Mouse (Mus musculus) forebrain, embryonic 12.5 days (tissue): Measurements from ENCODE around the gene Mbnl2. TPM values are rescaled to one million over a fixed set of nuclear protein-coding genes. Genes with fewer than 3 reads are reported as not detected.

Source experiments
- ATAC-seq: fragments of 200-750 bp; cut with Nextera tagmentation; 2 replicates; pipeline ENCODE4 v1.8.0; 2017; ENCODE audit warnings: moderate TSS enrichment; ENCODE audit not compliant: low FRiP score
- H3K27ac ChIP-seq: fragments of 300-500 bp; sonication (generic); 2 replicates; pipeline ENCODE4 v1.5.1; 2016; ENCODE audit warnings: mild to moderate bottlenecking
- H3K27me3 ChIP-seq: fragments of 300-500 bp; sonication (generic); 2 replicates; pipeline ENCODE4 v1.6.1; 2016; ENCODE audit warnings: mild to moderate bottlenecking
- H3K36me3 ChIP-seq: fragments of 300-500 bp; sonication (generic); replicated peaks from 2 replicates; pipeline ENCODE4 v1.6.1; 2016; ENCODE audit warnings: mild to moderate bottlenecking
- H3K4me1 ChIP-seq: fragments of 300-500 bp; sonication (generic); 2 replicates; pipeline ENCODE4 v1.6.1; 2016
- H3K4me2 ChIP-seq: fragments of 300-500 bp; sonication (generic); 2 replicates; pipeline ENCODE4 v1.6.1; 2016; ENCODE audit warnings: mild to moderate bottlenecking, moderate library complexity
- H3K4me3 ChIP-seq: fragments of 300-500 bp; sonication (generic); replicated peaks from 2 replicates; pipeline ENCODE4 v1.5.1; 2016; ENCODE audit warnings: mild to moderate bottlenecking
- H3K9ac ChIP-seq: fragments of 300-500 bp; sonication (generic); 2 replicates; pipeline ENCODE4 v1.6.1; 2016; ENCODE audit warnings: mild to moderate bottlenecking
- H3K9me3 ChIP-seq: fragments of 300-500 bp; sonication (generic); 2 replicates; pipeline ENCODE4 v1.6.1; 2016
- WGBS: fragments of 180-500 bp; shearing (Covaris S2); methylation state at CpG from one replicate; pipeline ENCODE4 v1.1.7; 2016; 5-methylcytosine and 5-hydroxymethylcytosine counted together
- polyA plus RNA-seq: library from polyadenylated mRNA; unstranded; fragments of >200 nt; fragmentation: Nextera tagmentation; extraction: Ambion mirVana; gene quantifications from 2 replicates; pipeline ENCODE4 v1.2.1, GENCODE M21; 2016

The Mbnl2 gene
- polyA plus RNA-seq, 1 experiment from 2014 or later = 32.5 TPM

DNA sequence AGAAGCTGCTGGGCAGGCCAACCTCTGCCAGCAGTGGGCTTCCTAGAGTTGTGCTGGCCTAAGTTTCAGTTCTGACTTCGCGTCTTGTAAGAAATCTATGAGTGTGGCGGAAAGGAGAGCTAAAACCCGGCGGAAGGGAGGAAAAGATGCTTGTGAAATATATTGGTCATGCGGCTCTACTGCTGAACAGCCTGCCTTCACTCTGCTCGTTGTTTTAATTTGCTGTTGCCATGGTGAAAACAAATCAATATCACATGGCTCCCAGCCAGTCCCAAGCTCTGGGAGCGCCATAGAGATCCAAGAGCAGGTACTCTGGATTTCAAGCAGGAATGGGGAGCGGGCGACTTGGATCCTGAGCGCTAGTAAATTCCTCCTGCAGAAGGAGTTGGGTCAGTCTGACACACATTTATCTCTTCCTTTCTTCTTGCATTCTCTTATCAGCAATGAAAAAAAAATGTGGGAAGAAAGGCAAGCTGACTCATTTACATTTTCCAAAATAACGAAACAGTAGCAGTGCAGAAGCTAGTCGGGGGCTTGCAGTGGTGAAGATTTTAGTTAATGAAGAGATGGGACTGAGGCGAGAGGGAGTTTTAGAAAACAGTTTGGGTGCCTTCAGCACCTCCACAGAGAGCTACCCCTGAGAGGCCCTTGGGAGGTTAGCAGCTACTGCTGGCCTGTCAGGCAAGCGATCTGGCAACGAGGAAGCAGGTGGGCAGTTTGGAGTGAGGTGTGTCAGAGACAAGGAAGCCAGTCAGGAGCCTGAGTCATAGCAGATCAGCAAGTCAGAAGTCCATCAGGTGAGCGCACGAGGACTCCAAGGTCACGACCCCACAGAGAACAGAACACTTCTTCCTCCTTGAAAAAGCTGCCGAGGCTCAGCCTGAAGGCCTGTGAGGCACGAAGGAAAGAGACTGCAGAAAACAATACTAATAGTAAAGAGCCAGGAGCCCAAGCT, 3.1 kb downstream of the Mbnl2 start:
- Histone ChIP-seq H3K36me3 (no peaks in the 10 kb centered on the region), H3K27ac (peak overlapping the region; percentile 20), H3K4me2 (peak overlapping the region; percentile 65), H3K4me3 (no peak overlapping the region), H3K27me3 (no peaks in the 10 kb centered on the region; the same call in 1 of the 2 replicates), H3K9me3 (no peaks in the 10 kb centered on the region), H3K4me1 (peaks cover 48% of the 10 kb centered on the region), H3K9ac (0 out of 2 replicates have a peak overlapping the region, but pooled peaks have one; percentile 18)
- WGBS = 41% methylated on average over 21 of the region's 21 CpGs
- ATAC-seq = 0 out of 2 replicates have a peak, but pooled peaks have one; percentile 24

- Histone ChIP-seq H3K27ac (no peak overlapping the region), H3K4me2 (no peak overlapping the region), H3K27me3 (no peaks in the 10 kb centered on the region; the same call in 1 of the 2 replicates), H3K9me3 (no peaks in the 10 kb centered on the region), H3K9ac (no peak overlapping the region), H3K4me1 (peaks cover 43% of the 10 kb centered on the region), H3K4me3 (no peak overlapping the region), H3K36me3 (no peaks in the 10 kb centered on the region)
- ATAC-seq = no peak
Observed at GRCm38 (mm10) chr14:120280136-120280535, 4.7 kb downstream of the Mbnl2 start.

DNA sequence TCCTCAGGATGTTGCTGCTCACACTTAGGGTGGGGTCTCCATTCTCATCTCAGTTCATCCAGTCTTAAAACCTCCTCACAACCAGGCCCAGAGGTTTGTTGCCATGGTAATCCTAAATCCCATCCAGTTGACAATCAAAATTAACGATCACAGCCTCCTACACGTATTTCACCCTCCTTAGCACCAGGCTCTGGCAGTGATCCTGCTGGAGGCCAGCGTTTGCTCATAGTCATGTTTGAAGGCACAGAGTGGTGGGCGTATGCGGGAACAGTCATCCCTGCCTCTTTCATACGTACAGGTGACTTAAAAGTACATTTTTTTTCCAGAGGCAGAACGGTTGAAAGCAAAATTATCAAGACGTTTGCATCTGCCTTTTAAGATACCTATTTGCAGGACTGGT, 8.3 kb downstream of the Mbnl2 start:
- ATAC-seq = no peak
- Histone ChIP-seq H3K36me3 (no peaks in the 10 kb centered on the region; the same call in 1 of the 2 replicates), H3K27ac (no peak overlapping the region), H3K4me1 (peaks cover 39% of the 10 kb centered on the region), H3K9ac (no peak overlapping the region), H3K9me3 (no peaks in the 10 kb centered on the region), H3K27me3 (no peaks in the 10 kb centered on the region; the same call in 1 of the 2 replicates), H3K4me2 (no peak overlapping the region), H3K4me3 (no peak overlapping the region)
- WGBS = 67% methylated on average over 8 of the region's 8 CpGs

DNA sequence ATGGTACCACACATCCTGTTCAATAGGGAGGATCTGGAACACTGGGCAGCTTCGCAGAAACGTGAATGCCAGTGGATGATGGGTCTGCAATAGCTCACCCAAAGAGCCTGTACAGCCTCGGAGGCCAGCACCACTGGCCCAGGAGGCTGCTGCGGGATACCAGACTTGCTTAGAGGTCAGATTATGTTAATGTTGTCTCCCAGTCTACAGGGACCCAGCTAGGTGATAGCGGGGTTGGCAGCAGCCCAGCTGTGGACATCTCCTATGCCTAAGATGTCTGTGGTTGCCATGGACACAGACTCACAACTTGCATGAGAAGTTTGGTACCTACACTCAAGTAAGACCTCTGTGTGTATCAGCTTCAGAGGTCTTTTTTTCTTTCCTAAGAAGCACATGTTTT, 9.0 kb downstream of the Mbnl2 start:
- Histone ChIP-seq H3K27ac (no peak overlapping the region), H3K27me3 (no peaks in the 10 kb centered on the region; the same call in 1 of the 2 replicates), H3K36me3 (no peaks in the 10 kb centered on the region; the same call in 1 of the 2 replicates), H3K9ac (no peak overlapping the region), H3K4me3 (no peak overlapping the region), H3K9me3 (no peaks in the 10 kb centered on the region), H3K4me2 (no peak overlapping the region), H3K4me1 (peaks cover 33% of the 10 kb centered on the region)
- WGBS = 85% methylated on average over 5 of the region's 5 CpGs
- no peak for ATAC-seq

GRCm38 (mm10) chr14:120287121-120287986, 11.9 kb downstream of the Mbnl2 start:
- H3K9ac ChIP-seq = no peak overlapping the region
- no peaks in the 10 kb centered on the region; the same call in 1 of the 2 replicates for H3K36me3 ChIP-seq
- WGBS = 59% methylated on average over 21 of the region's 21 CpGs
- no peaks in the 10 kb centered on the region for H3K9me3 ChIP-seq
- H3K4me3 ChIP-seq = no peak overlapping the region
- peak overlapping the region; percentile 21; the same call in 1 of the 2 replicates for H3K27ac ChIP-seq
- peaks cover 24% of the 10 kb centered on the region for H3K4me1 ChIP-seq
- H3K27me3 ChIP-seq = no peaks in the 10 kb centered on the region
- H3K4me2 ChIP-seq = no peak overlapping the region
- ATAC-seq = no peak

DNA sequence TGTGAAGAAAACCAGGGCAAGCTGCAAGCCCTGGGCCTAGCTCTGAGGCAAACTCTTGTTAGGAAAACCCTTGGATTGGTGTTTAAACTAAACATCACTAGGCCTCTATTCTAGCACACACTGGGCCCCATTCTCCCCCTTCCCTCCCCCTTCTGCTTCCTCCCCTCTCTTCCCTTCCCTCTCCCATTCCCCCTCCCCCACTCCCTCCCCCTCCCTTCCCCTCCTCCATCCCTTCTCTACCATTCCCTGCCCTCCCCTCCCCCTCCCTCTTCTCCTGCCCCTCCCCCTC, 12.5 kb downstream of the Mbnl2 start:
- no peaks in the 10 kb centered on the region for H3K27me3 ChIP-seq
- H3K4me2 ChIP-seq = no peak overlapping the region
- ATAC-seq = no peak
- H3K36me3 ChIP-seq = no peaks in the 10 kb centered on the region; the same call in 1 of the 2 replicates
- peak overlapping the region; percentile 21; the same call in 1 of the 2 replicates for H3K27ac ChIP-seq
- H3K9ac ChIP-seq = no peak overlapping the region
- no peak overlapping the region for H3K4me3 ChIP-seq
- H3K4me1 ChIP-seq = peaks cover 29% of the 10 kb centered on the region
- no peaks in the 10 kb centered on the region for H3K9me3 ChIP-seq

DNA sequence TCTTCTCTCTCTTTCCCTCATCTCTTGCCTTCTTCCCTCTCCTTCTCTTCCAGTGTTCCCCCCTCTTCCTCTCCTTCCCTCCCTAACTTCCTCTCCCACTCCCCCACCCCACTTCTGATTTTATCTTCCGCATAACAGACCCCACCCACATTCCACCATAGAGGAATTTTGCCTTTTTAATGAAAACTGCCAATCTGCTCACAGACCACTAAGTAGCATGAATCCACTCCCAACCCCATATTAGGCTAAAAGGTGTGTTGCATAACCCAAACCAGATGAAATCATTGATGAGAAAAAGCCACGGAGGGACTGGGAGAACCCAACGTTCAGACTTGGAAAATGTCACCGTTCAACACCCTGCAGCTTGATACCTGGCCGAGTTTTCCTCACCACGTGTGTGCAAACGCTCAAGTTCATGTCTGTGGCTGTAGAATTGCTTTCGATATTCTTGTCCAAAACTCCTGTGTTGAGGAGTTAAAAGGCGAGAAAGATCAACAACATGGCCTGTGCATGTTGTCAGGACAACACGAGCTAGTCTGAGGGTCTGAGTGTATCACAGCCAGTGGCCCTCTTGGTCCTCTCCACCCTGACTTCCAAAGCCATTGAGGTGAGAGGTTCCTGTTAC, 13.0 kb downstream of the Mbnl2 start:
- H3K27ac ChIP-seq = no peak overlapping the region
- no peak for ATAC-seq
- WGBS = 84% methylated on average over 10 of the region's 10 CpGs

DNA sequence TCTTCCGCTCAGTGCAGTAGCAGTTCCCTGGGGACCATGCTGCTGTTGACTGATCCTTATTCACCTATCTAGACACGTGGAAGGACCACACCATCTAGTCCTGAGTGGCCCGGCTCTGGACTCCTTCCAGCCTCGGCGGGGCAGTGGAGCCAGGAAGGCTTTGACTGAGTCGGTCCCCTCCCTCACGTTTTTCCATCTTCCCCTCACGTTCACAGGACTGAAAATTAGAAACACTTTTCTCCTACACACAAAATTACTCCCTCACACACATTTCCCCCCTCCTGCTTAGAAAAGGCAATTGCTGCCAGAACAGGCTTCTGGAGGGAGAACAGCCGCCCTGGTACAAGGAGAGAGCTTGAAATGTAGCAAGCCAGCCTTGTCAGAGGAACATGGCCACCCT, 13.6 kb downstream of the Mbnl2 start:
- no peak for ATAC-seq
- H3K4me1 ChIP-seq = peaks cover 30% of the 10 kb centered on the region
- no peak overlapping the region for H3K27ac ChIP-seq
- WGBS = 81% methylated on average over 9 of the region's 9 CpGs
- no peaks in the 10 kb centered on the region for H3K27me3 ChIP-seq
- H3K4me3 ChIP-seq = no peak overlapping the region
- no peak overlapping the region for H3K4me2 ChIP-seq
- no peaks in the 10 kb centered on the region for H3K9me3 ChIP-seq
- no peaks in the 10 kb centered on the region; the same call in 1 of the 2 replicates for H3K36me3 ChIP-seq
- H3K9ac ChIP-seq = no peak overlapping the region

More for the DNA sequence above, 13.0 kb downstream of the Mbnl2 start:
- Histone ChIP-seq H3K9me3 (no peaks in the 10 kb centered on the region), H3K27me3 (no peaks in the 10 kb centered on the region), H3K4me1 (peaks cover 30% of the 10 kb centered on the region), H3K9ac (no peak overlapping the region), H3K4me2 (no peak overlapping the region), H3K4me3 (no peak overlapping the region), H3K36me3 (no peaks in the 10 kb centered on the region; the same call in 1 of the 2 replicates)

DNA sequence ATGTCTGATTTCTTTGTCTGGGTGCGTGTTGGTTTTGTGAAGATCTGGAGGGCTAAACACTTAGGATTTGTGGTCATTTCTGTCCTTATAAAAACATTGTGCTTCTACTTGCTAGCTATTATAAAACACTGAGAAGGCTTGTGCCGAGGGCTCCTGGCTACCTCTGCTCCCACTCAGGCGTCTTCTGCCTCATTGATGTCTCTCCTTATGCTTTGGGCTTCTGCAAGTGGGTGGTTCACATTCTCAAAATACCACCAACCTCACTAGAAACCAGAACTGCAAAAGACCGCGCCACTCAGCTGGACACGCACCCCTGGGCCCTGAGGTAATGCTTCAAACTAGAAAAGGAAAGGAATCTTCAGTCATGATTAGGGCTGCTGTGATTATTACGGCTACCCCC, 14.1 kb downstream of the Mbnl2 start:
- Histone ChIP-seq H3K27ac (no peak overlapping the region), H3K9me3 (no peaks in the 10 kb centered on the region), H3K4me2 (no peak overlapping the region), H3K4me3 (no peak overlapping the region), H3K4me1 (peaks cover 30% of the 10 kb centered on the region), H3K27me3 (no peaks in the 10 kb centered on the region), H3K36me3 (no peaks in the 10 kb centered on the region; the same call in 1 of the 2 replicates), H3K9ac (no peak overlapping the region)
- WGBS = 85% methylated on average over 7 of the region's 7 CpGs
- no peak for ATAC-seq

- peaks cover 32% of the 10 kb centered on the region for H3K4me1 ChIP-seq
- no peaks in the 10 kb centered on the region for H3K27me3 ChIP-seq
- no peak for ATAC-seq
- 92% methylated on average over 13 of the region's 13 CpGs for WGBS
- H3K4me3 ChIP-seq = no peak overlapping the region
- no peaks in the 10 kb centered on the region for H3K9me3 ChIP-seq
- H3K9ac ChIP-seq = no peak overlapping the region
- no peak overlapping the region for H3K4me2 ChIP-seq
- no peaks in the 10 kb centered on the region; the same call in 1 of the 2 replicates for H3K36me3 ChIP-seq
- H3K27ac ChIP-seq = no peak overlapping the region
Observed at GRCm38 (mm10) chr14:120291226-120291757, 15.8 kb downstream of the Mbnl2 start.

- no peaks in the 10 kb centered on the region for H3K27me3 ChIP-seq
- H3K27ac ChIP-seq = no peak overlapping the region
- H3K4me1 ChIP-seq = peaks cover 31% of the 10 kb centered on the region
- H3K9ac ChIP-seq = no peak overlapping the region
- H3K4me3 ChIP-seq = no peak overlapping the region
- H3K4me2 ChIP-seq = no peak overlapping the region
- no peaks in the 10 kb centered on the region for H3K9me3 ChIP-seq
- WGBS = 89% methylated on average over 5 of the region's 5 CpGs
- H3K36me3 ChIP-seq = no peaks in the 10 kb centered on the region; the same call in 1 of the 2 replicates
- ATAC-seq = no peak
Observed at GRCm38 (mm10) chr14:120292133-120292532, 16.7 kb downstream of the Mbnl2 start.
